Mouse (Mus musculus): ENCODE measurements around the gene Dync1li1. TPM values are rescaled to one million over a fixed set of nuclear protein-coding genes. Genes with fewer than 3 reads are reported as not detected.
"Not testable (repeated sequence)": the region's sequence is repeated elsewhere in the genome, so short reads cannot be mapped to it uniquely, and the experiment has no call there.

The Dync1li1 gene
- total and polyA plus RNA-seq, 2 experiments from 2014 or later, result 87.7 to 145 TPM

DNA sequence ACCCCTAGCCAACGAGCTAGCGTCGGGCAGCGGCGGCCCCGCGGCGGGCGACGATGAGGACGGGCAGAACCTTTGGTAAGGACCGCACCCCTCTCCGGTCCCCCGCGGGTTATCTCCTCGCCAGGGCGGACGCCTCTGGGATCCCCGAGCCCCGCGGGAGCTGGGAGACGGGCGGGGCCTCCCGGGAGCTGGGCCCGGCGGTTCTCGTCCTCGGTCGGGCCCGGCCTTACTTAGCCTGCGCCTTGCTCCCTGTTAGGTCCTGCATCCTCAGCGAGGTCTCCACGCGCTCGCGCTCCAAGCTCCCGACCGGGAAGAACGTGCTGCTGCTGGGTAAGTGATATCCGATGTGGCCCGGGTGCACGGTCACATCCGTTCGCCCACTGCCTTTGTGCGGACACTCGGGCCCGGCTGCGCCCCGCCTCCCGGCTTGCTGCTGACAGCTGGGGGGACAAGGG lies 390 bp downstream of the Dync1li1 start:
- no peaks in the 10 kb centered on the region for H3K27me3 ChIP-seq (ENCODE audit: insufficient read depth, low read length)
- under 1% methylated on average over 48 of the region's 50 CpGs for WGBS
- H3K4me1 ChIP-seq (ENCODE audit: insufficient read depth, low read length), result peaks cover 15% of the 10 kb centered on the region
- DNase-seq (ENCODE audit: low spot score) (peak; percentile 58), ATAC-seq (peak; percentile 68)
- peak overlapping the region; percentile 98 for H3K27ac ChIP-seq
- peak overlapping the region; percentile 99 for H3K9ac ChIP-seq (replicated peaks; ENCODE audit: low read length)
- TF ChIP-seq CTCF (IDR thresholded peaks at IDR 0.05; ENCODE audit: low read depth), result no peak
- H3K9me3 ChIP-seq (ENCODE audit: low read length), result no peaks in the 10 kb centered on the region
- peaks cover 10% of the 10 kb centered on the region for H3K36me3 ChIP-seq (ENCODE audit: insufficient read depth, low read length)
- H3K4me2 ChIP-seq (ENCODE audit: low read depth, low read length), result peak overlapping the region; percentile 78
- peak overlapping the region; percentile 98 for H3K4me3 ChIP-seq (ENCODE audit: low read length)

DNA sequence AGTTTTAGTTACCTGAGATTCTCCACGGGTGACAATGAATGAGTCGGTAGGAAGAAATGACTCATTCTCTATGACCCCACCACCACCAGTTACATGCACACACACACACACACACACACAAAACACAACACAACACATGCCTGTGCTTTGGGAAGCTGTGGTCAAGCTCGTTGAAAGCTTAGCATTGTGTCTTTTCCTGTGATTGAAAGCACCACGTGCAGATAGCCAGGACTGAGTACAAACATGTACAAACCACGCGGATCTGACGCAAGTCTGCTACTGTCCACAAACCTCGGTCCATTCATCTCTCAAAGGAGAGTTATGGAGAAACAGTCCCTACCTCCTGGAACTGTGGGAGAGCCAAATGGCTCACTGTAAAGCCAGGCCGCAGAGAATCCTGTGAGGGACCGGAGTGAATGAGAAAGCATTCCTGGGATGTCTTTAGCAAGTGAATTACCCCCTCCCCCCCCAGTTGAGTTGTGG lies 1.6 kb downstream of the Dync1li1 start:
- H3K27ac ChIP-seq, result no peak overlapping the region
- 5% methylated on average over 10 of the region's 10 CpGs for WGBS
- no peaks in the 10 kb centered on the region for H3K27me3 ChIP-seq (ENCODE audit: insufficient read depth, low read length)
- H3K4me1 ChIP-seq (ENCODE audit: insufficient read depth, low read length), result peaks cover 15% of the 10 kb centered on the region
- peak overlapping the region; percentile 78 for H3K4me2 ChIP-seq (ENCODE audit: low read depth, low read length)
- H3K4me3 ChIP-seq (ENCODE audit: low read length), result peak overlapping the region; percentile 98
- H3K36me3 ChIP-seq (ENCODE audit: insufficient read depth, low read length), result peaks cover 16% of the 10 kb centered on the region
- peak overlapping the region; percentile 99 for H3K9ac ChIP-seq (replicated peaks; ENCODE audit: low read length)
- no peak for ATAC-seq
- DNase-seq (ENCODE audit: low spot score), result peak; percentile 18
- H3K9me3 ChIP-seq (ENCODE audit: low read length), result no peaks in the 10 kb centered on the region
- no peak for TF ChIP-seq CTCF (IDR thresholded peaks at IDR 0.05; ENCODE audit: low read depth)

DNA sequence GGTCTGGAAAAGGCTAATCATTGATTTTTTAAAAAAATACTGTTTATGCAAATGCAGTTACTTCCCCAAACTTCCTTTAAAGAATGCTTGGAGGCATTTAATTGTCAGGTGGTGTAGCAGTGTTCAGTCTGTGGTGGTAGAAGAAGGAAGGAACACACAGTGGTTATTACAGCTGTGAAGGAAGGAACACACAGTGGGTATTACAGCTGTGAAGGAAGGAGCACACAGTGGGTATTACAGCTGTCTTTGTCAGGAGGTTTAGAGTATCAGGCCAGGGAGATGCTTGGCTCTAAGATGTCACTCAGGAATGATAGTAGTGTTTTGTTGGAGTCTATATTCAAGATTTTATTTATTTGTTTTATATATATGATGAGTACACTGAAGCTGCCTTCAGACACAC lies 2.5 kb downstream of the Dync1li1 start:
- TF ChIP-seq CTCF (IDR thresholded peaks at IDR 0.05; ENCODE audit: low read depth), result no peak
- Histone ChIP-seq H3K27me3 (ENCODE audit: insufficient read depth, low read length) (no peaks in the 10 kb centered on the region), H3K36me3 (ENCODE audit: insufficient read depth, low read length) (peaks cover 16% of the 10 kb centered on the region), H3K4me1 (ENCODE audit: insufficient read depth, low read length) (peaks cover 15% of the 10 kb centered on the region), H3K27ac (no peak overlapping the region), H3K9ac (replicated peaks; ENCODE audit: low read length) (0 out of 2 replicates have a peak overlapping the region, but pooled peaks have one; percentile 24), H3K4me3 (ENCODE audit: low read length) (no peak overlapping the region), H3K4me2 (ENCODE audit: low read depth, low read length) (peak overlapping the region; percentile 78), H3K9me3 (ENCODE audit: low read length) (no peaks in the 10 kb centered on the region)
- no peak for ATAC-seq
- no peak for DNase-seq (ENCODE audit: low spot score)

DNA sequence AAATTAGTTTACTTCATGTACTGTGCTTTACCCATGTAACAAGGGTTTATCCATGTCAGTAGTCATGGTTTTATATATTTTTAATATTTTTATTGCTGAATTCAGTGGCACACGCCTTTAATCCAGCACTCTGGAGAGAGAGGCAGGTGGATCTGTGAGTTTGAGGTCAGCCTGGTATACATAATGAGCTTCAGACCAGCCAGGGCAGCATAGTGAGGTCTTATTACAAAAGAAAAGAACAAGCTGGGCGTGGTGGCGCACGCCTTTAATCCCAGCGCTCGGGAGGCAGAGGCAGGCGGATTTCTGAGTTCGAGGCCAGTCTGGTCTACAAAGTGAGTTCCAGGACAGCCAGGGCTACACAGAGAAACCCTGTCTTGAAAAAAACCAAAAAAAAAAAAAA lies 7.1 kb downstream of the Dync1li1 start:
- peaks cover 26% of the 10 kb centered on the region for H3K36me3 ChIP-seq (ENCODE audit: insufficient read depth, low read length)
- ATAC-seq; H3K4me2 ChIP-seq (ENCODE audit: low read depth, low read length); H3K4me3 ChIP-seq (ENCODE audit: low read length); H3K27ac ChIP-seq; H3K4me1 ChIP-seq (ENCODE audit: insufficient read depth, low read length); H3K27me3 ChIP-seq (ENCODE audit: insufficient read depth, low read length); H3K9me3 ChIP-seq (ENCODE audit: low read length); H3K9ac ChIP-seq (replicated peaks; ENCODE audit: low read length); DNase-seq (ENCODE audit: low spot score): not testable (repeated sequence)
- WGBS, result 97% methylated on average over 8 of the region's 8 CpGs

DNA sequence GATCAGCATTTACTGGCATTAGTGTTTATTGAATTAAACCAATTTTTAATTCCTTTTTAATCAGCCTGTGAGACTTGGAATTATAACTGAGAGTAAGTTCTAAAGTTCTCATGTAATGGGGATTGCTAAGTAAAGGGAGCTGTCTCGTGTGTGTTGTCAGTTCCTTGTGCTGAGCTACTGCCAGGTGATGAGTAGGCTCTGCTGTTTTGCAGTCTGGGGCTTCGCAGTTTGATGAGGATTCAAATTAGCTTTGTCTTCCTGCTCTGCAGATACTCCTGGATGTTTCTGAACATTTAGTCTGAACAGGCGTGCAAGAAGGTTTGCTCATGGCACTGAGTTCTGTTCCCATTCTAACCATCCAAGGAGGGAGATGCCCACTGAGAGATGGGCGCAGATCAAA lies 8.5 kb downstream of the Dync1li1 start:
- no peak overlapping the region for H3K4me3 ChIP-seq (ENCODE audit: low read length)
- H3K9ac ChIP-seq (replicated peaks; ENCODE audit: low read length), result no peak overlapping the region
- H3K9me3 ChIP-seq (ENCODE audit: low read length), result no peaks in the 10 kb centered on the region
- TF ChIP-seq CTCF (IDR thresholded peaks at IDR 0.05; ENCODE audit: low read depth), result no peak
- no peak for ATAC-seq
- no peaks in the 10 kb centered on the region for H3K4me1 ChIP-seq (ENCODE audit: insufficient read depth, low read length)
- no peak overlapping the region for H3K4me2 ChIP-seq (ENCODE audit: low read depth, low read length)
- H3K36me3 ChIP-seq (ENCODE audit: insufficient read depth, low read length), result peaks cover 26% of the 10 kb centered on the region
- WGBS, result 87% methylated on average over 4 of the region's 4 CpGs
- no peak overlapping the region for H3K27ac ChIP-seq
- no peaks in the 10 kb centered on the region for H3K27me3 ChIP-seq (ENCODE audit: insufficient read depth, low read length)
- DNase-seq (ENCODE audit: low spot score), result no peak

GRCm38 (mm10) chr9:114697926-114698325 lies 9.3 kb downstream of the Dync1li1 start:
- Histone ChIP-seq H3K27me3 (ENCODE audit: insufficient read depth, low read length) (no peaks in the 10 kb centered on the region), H3K9me3 (ENCODE audit: low read length) (no peaks in the 10 kb centered on the region), H3K4me2 (ENCODE audit: low read depth, low read length) (no peak overlapping the region), H3K9ac (replicated peaks; ENCODE audit: low read length) (no peak overlapping the region), H3K4me3 (ENCODE audit: low read length) (no peak overlapping the region), H3K4me1 (ENCODE audit: insufficient read depth, low read length) (no peaks in the 10 kb centered on the region), H3K36me3 (ENCODE audit: insufficient read depth, low read length) (peaks cover 17% of the 10 kb centered on the region), H3K27ac (no peak overlapping the region)
- TF ChIP-seq CTCF (IDR thresholded peaks at IDR 0.05; ENCODE audit: low read depth), result no peak
- WGBS, result 72% methylated on average over 5 of the region's 5 CpGs
- no peak for ATAC-seq
- no peak for DNase-seq (ENCODE audit: low spot score)

DNA sequence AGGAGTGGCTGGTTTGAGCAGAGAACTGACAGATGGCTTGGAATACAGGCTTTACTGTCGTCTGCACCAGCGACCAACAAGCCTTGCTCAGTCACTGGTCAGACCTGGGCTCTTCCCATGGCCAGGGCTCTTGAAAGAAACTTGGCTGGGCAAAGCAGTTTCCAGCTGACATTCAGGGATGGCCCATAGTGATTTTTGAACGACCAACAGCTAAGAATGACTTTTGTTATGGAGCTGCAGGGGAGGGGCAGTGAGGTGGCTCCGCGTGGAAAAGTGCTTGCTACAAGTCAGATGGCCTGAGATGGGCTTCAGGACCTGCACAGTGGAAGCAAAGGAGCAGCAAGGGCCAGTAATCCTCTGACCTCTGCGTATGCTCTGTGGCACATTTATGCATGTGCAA lies 10.7 kb downstream of the Dync1li1 start:
- no peak overlapping the region for H3K9ac ChIP-seq (replicated peaks; ENCODE audit: low read length)
- H3K4me2 ChIP-seq (ENCODE audit: low read depth, low read length), result no peak overlapping the region
- H3K4me3 ChIP-seq (ENCODE audit: low read length), result no peak overlapping the region
- 54% methylated on average over 6 of the region's 6 CpGs for WGBS
- H3K4me1 ChIP-seq (ENCODE audit: insufficient read depth, low read length), result no peaks in the 10 kb centered on the region
- H3K27ac ChIP-seq, result no peak overlapping the region
- DNase-seq (ENCODE audit: low spot score) (no peak), ATAC-seq (no peak)
- no peak for TF ChIP-seq CTCF (IDR thresholded peaks at IDR 0.05; ENCODE audit: low read depth)
- no peaks in the 10 kb centered on the region for H3K9me3 ChIP-seq (ENCODE audit: low read length)
- no peaks in the 10 kb centered on the region for H3K27me3 ChIP-seq (ENCODE audit: insufficient read depth, low read length)
- peaks cover 14% of the 10 kb centered on the region for H3K36me3 ChIP-seq (ENCODE audit: insufficient read depth, low read length)
